Mouse (Mus musculus): ENCODE data around the gene Dtnb.

- TF ChIP-seq CTCF (IDR thresholded peaks at IDR 0.05; ENCODE audit: low read depth, low read length), result no peak
- TF ChIP-seq POLR2A (IDR thresholded peaks at IDR 0.05; ENCODE audit: borderline replicate concordance, low read depth, low read length), result no peak
These were observed 214.9 kb downstream of the Dtnb start for GRCm38 (mm10) chr12:3787041-3787440.

Measured in bone marrow macrophage, adult 2 months (primary cell).